Mouse (Mus musculus) heart, embryonic 13.5 days (tissue): ENCODE data around the gene Bcam. TPM values are rescaled to one million over a fixed set of nuclear protein-coding genes. Genes with fewer than 3 reads are reported as not detected.

Source experiments
- ATAC-seq: fragments of 200-750 bp; cut with Nextera tagmentation; 2 replicates; pipeline ENCODE4 v1.8.0; 2017; ENCODE audit warnings: moderate TSS enrichment; ENCODE audit not compliant: insufficient number of reproducible peaks, low FRiP score, low TSS enrichment; ENCODE audit errors: extremely low read depth
- H3K27ac ChIP-seq: fragments of 300-500 bp; sonication (generic); replicated peaks from 2 replicates; pipeline ENCODE4 v1.5.1; 2015; ENCODE audit warnings: moderate library complexity, mild to moderate bottlenecking, inconsistent platforms
- H3K27me3 ChIP-seq: fragments of 300-500 bp; sonication (generic); replicated peaks from 2 replicates; pipeline ENCODE4 v1.6.1; 2015; ENCODE audit warnings: mild to moderate bottlenecking, inconsistent platforms
- H3K36me3 ChIP-seq: fragments of 300-500 bp; sonication (generic); 2 replicates; pipeline ENCODE4 v1.6.1; 2015; ENCODE audit warnings: mild to moderate bottlenecking, inconsistent platforms
- H3K4me1 ChIP-seq: fragments of 300-500 bp; sonication (generic); 2 replicates; pipeline ENCODE4 v1.6.1; 2015; ENCODE audit warnings: inconsistent platforms
- H3K4me2 ChIP-seq: fragments of 300-500 bp; sonication (generic); 2 replicates; pipeline ENCODE4 v1.6.1; 2015; ENCODE audit warnings: inconsistent platforms, mild to moderate bottlenecking, moderate library complexity
- H3K4me3 ChIP-seq: fragments of 300-500 bp; sonication (generic); 2 replicates; pipeline ENCODE4 v1.5.1; 2015; ENCODE audit warnings: moderate library complexity, mild to moderate bottlenecking, inconsistent platforms
- H3K9ac ChIP-seq: fragments of 300-500 bp; sonication (generic); 2 replicates; pipeline ENCODE4 v1.6.1; 2015; ENCODE audit warnings: inconsistent platforms, mild to moderate bottlenecking, moderate library complexity
- H3K9me3 ChIP-seq: fragments of 300-500 bp; sonication (generic); 2 replicates; pipeline ENCODE4 v1.6.1; 2016; ENCODE audit warnings: inconsistent platforms
- WGBS: fragments of 180-500 bp; shearing (Covaris S2); methylation state at CpG from one replicate; pipeline ENCODE4 v1.1.7; 2015; ENCODE audit warnings: mixed read lengths; 5-methylcytosine and 5-hydroxymethylcytosine counted together
- polyA plus RNA-seq: library from polyadenylated mRNA; unstranded; fragments of >200 nt; fragmentation: Nextera tagmentation; extraction: Ambion mirVana; gene quantifications from 2 replicates; pipeline ENCODE4 v1.2.1, GENCODE M21; 2015

Gene Bcam
- polyA plus RNA-seq, 1 experiment from 2014 or later, result 223 TPM

DNA sequence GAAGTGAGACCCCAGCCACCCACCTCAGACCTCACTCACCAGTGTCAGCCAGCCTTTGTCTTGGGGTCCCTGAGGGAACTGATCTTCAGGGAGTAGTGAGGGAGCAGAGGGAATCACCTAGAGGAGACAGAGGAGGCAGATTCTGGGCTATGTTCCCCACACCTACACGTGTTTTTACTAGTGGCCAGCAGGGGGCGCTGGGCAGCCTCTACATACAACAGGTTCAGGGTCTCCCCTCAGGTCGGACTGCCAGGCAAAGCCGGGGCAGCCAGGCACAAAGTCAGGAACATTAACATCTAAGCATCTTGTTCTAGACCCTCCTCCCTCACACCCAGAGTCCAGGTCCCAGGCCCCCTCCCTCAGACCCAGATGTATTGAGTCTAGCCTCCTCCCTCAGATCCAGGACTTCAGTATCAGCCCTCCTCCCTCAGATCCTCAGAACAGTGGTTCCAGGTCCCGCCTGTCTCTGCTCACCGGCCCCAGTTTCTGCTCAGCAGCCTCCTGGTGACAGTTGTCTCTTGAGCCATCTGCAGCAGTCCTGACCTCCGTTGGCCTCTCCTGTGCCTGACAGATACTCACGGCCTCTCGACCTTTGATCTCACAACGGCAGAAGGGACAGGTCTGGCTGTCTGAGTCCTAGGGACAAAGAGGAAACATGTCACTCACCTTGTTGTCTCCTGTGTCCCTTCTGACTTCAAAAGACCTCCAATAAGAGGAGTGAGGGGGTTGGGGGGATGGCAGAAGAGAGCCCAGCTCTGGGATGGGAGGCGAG lies 14.1 kb upstream of the Bcam start:
- Histone ChIP-seq H3K27ac (no peak overlapping the region), H3K4me1 (peaks cover 3% of the 10 kb centered on the region), H3K9me3 (no peaks in the 10 kb centered on the region; the same call in 1 of the 2 replicates), H3K36me3 (no peaks in the 10 kb centered on the region), H3K4me3 (no peak overlapping the region), H3K27me3 (peaks cover 3% of the 10 kb centered on the region; the same call in 1 of the 2 replicates), H3K9ac (no peak overlapping the region), H3K4me2 (no peak overlapping the region)
- WGBS, result 19% methylated on average over 11 of the region's 11 CpGs
- no peak for ATAC-seq

GRCm38 (mm10) chr7:19783630-19784029 lies 12.8 kb upstream of the Bcam start:
- no peaks in the 10 kb centered on the region for H3K27me3 ChIP-seq
- H3K4me3 ChIP-seq, result no peak overlapping the region
- H3K9ac ChIP-seq, result no peak overlapping the region
- H3K27ac ChIP-seq, result no peak overlapping the region
- H3K9me3 ChIP-seq, result no peaks in the 10 kb centered on the region; the same call in 1 of the 2 replicates
- H3K36me3 ChIP-seq, result no peaks in the 10 kb centered on the region
- ATAC-seq, result no peak
- H3K4me2 ChIP-seq, result no peak overlapping the region
- no peaks in the 10 kb centered on the region for H3K4me1 ChIP-seq
- WGBS, result 78% methylated on average over 8 of the region's 8 CpGs

DNA sequence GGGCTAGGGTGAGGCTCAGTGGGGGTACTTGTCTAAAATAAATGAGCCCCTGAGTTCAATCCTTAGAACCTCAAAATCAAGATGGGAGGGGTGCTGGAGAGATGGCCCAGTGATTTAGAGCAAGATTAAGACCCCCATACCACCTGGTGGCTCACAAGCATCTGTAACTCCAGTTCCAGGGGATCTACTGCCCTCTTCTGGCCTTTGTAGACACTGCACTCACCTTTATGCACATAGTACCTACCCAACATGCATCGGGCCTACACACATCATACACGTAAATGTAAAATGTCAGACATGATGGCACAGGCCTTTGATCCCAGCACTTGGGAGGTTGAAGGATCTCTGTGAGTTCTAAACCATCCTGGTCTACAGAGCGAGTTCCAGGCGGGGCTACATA lies 11.8 kb upstream of the Bcam start:
- no peak overlapping the region for H3K4me3 ChIP-seq
- no peak for ATAC-seq
- H3K9ac ChIP-seq, result no peak overlapping the region
- H3K9me3 ChIP-seq, result no peaks in the 10 kb centered on the region; the same call in 1 of the 2 replicates
- H3K4me1 ChIP-seq, result no peaks in the 10 kb centered on the region
- no peak overlapping the region for H3K27ac ChIP-seq
- 83% methylated on average over 4 of the region's 4 CpGs for WGBS
- no peak overlapping the region for H3K4me2 ChIP-seq
- no peaks in the 10 kb centered on the region for H3K27me3 ChIP-seq
- H3K36me3 ChIP-seq, result no peaks in the 10 kb centered on the region

DNA sequence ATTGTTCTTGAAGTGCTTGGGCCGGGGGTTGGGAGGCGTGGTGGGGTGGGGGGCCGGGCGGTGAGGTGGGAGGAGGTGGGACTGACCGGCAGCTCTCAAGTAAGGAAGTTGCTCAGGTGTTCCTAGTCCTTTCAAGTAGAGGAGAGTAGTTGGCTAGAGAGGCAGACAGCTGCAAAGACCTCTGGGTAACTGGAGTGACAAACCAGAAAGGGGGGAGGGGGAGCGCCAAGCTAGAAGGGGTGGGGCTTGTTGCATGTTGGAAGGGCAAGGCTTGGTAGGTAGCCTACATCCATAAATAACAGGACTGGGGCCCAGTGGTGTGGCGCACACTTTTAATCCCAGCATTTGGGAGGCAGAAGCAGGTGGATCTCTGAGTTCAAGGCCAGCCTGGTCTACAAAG lies 10.9 kb upstream of the Bcam start:
- Histone ChIP-seq H3K4me1 (no peaks in the 10 kb centered on the region), H3K9ac (no peak overlapping the region), H3K4me3 (no peak overlapping the region), H3K27ac (no peak overlapping the region), H3K9me3 (no peaks in the 10 kb centered on the region; the same call in 1 of the 2 replicates), H3K27me3 (no peaks in the 10 kb centered on the region), H3K4me2 (no peak overlapping the region), H3K36me3 (no peaks in the 10 kb centered on the region)
- 86% methylated on average over 7 of the region's 7 CpGs for WGBS
- ATAC-seq, result no peak

GRCm38 (mm10) chr7:19779903-19780302 lies 9.1 kb upstream of the Bcam start:
- no peaks in the 10 kb centered on the region for H3K36me3 ChIP-seq
- WGBS, result 74% methylated on average over 4 of the region's 4 CpGs
- H3K4me1 ChIP-seq, result no peaks in the 10 kb centered on the region
- no peak overlapping the region for H3K4me2 ChIP-seq
- H3K9ac ChIP-seq, result no peak overlapping the region
- H3K4me3 ChIP-seq, result no peak overlapping the region
- no peak overlapping the region for H3K27ac ChIP-seq
- H3K9me3 ChIP-seq, result no peaks in the 10 kb centered on the region; the same call in 1 of the 2 replicates
- no peak for ATAC-seq
- no peaks in the 10 kb centered on the region for H3K27me3 ChIP-seq

DNA sequence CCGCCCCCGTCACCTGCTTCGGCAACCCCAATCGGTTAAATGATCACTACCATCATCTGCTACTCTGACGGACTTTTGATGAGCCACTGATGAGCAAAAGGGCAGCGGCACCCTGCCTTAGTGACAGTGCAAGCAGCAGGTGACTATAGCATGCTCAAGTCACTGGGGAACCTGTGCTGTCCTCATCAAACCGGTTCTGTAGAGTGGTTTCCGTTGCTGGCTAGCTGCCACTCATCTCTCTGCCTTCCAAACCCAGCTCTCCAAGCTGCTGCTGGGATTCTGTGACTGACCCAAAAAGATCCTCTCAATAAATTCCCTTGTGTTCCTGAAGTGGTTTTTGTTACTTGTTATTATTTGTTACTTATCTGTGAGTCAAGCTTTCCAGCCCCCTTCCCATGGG lies 7.8 kb upstream of the Bcam start:
- H3K36me3 ChIP-seq, result no peaks in the 10 kb centered on the region
- ATAC-seq, result no peak
- H3K9me3 ChIP-seq, result no peaks in the 10 kb centered on the region; the same call in 1 of the 2 replicates
- no peak overlapping the region for H3K27ac ChIP-seq
- H3K9ac ChIP-seq, result no peak overlapping the region
- H3K4me3 ChIP-seq, result no peak overlapping the region
- H3K4me1 ChIP-seq, result no peaks in the 10 kb centered on the region
- no peak overlapping the region for H3K4me2 ChIP-seq
- H3K27me3 ChIP-seq, result no peaks in the 10 kb centered on the region
- WGBS, result 81% methylated on average over 8 of the region's 8 CpGs

- no peaks in the 10 kb centered on the region for H3K27me3 ChIP-seq
- H3K27ac ChIP-seq, result no peak overlapping the region
- H3K36me3 ChIP-seq, result no peaks in the 10 kb centered on the region
- no peak overlapping the region for H3K9ac ChIP-seq
- no peaks in the 10 kb centered on the region; the same call in 1 of the 2 replicates for H3K9me3 ChIP-seq
- no peak overlapping the region for H3K4me3 ChIP-seq
- 82% methylated on average over 11 of the region's 11 CpGs for WGBS
- no peak for ATAC-seq
- H3K4me2 ChIP-seq, result no peak overlapping the region
- H3K4me1 ChIP-seq, result no peaks in the 10 kb centered on the region
These were observed 6.4 kb upstream of the Bcam start for GRCm38 (mm10) chr7:19777049-19777723.

- 53% methylated on average over 4 of the region's 4 CpGs for WGBS
- ATAC-seq, result no peak
- Histone ChIP-seq H3K4me3 (no peak overlapping the region), H3K27ac (peak overlapping the region; percentile 22), H3K9ac (peak overlapping the region; percentile 94; the same call in 1 of the 2 replicates), H3K4me1 (peaks cover 37% of the 10 kb centered on the region), H3K36me3 (peaks cover 12% of the 10 kb centered on the region), H3K9me3 (no peaks in the 10 kb centered on the region), H3K4me2 (peak overlapping the region; percentile 86), H3K27me3 (no peaks in the 10 kb centered on the region)
These were observed 866 bp upstream of the Bcam start for GRCm38 (mm10) chr7:19771682-19772081.

DNA sequence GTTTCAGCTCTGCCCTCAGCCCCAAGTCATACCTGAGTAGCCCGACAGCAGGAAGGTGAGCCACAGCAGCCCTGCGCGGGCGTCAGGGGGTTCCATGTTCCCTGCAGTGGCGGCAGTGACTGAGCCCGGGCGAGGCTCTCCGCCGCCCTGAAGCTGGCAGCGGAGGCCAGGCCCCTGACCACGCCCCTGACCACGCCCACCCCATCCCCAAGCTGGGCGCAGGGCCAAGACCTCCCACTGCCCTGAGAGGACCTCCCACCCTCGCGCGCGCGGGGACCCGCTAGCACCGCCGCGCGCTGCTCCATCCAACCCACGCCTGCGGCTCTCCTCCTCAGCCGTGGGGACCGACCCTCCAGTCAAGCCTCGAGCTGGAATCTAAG lies 451 bp downstream of the Bcam start:
- ATAC-seq, result peak; percentile 77
- H3K9ac ChIP-seq, result peak overlapping the region; percentile 94
- H3K4me1 ChIP-seq, result peaks cover 37% of the 10 kb centered on the region
- peak overlapping the region; percentile 81 for H3K27ac ChIP-seq
- no peaks in the 10 kb centered on the region for H3K9me3 ChIP-seq
- H3K36me3 ChIP-seq, result peaks cover 25% of the 10 kb centered on the region
- WGBS, result under 1% methylated on average over 28 of the region's 28 CpGs
- H3K27me3 ChIP-seq, result no peaks in the 10 kb centered on the region
- peak overlapping the region; percentile 73 for H3K4me3 ChIP-seq
- H3K4me2 ChIP-seq, result peak overlapping the region; percentile 86

DNA sequence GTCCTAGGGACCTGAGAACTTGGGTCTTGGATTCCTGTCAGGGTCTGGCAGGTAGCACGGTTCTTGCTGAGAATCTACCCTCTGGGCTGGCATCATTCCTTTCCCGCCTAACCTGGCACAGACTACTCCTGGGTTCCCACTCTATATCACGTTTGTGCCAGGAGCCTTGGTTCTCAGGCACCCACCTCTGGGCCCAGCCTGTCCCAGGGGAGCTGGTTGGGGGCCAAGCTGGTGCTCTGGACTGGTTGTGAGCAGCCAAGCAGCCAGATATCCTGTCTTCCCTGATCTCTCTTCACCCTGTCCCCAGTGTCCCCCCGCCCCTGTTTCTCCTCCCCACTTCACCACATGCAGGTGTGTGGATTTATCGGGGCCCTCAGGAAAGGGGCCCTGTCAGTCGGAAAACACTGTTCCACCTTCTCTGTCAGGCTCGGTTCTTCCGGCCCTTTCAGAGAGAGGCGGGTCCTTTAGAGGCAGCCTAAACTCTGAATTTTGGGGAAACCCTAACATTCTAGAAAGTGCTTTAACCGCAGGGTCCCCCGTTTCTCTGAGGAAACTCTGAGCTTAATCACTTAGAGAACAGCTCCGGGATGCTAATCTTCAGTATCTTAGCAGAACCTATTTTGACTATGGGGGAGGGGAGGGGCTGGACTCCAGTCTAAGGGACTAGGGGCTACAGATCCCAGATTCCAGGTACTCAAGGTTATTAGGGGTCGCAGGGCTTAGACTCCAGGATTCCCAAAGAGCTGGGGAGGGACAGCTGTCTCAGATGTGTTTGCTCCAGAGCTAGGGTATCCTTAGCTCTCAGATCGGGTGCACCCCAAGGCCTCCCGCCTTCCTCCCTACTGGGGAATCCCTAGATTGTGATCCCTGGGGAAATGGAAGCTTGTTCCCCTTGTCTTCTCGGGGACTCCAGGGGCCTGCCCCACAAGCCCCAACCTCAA lies 1.1 kb downstream of the Bcam start:
- peak overlapping the region; percentile 73 for H3K4me3 ChIP-seq
- no peaks in the 10 kb centered on the region for H3K9me3 ChIP-seq
- WGBS, result 7% methylated on average over 16 of the region's 16 CpGs
- H3K4me1 ChIP-seq, result peaks cover 37% of the 10 kb centered on the region
- peak overlapping the region; percentile 86 for H3K4me2 ChIP-seq
- no peak for ATAC-seq
- peaks cover 32% of the 10 kb centered on the region for H3K36me3 ChIP-seq
- peak overlapping the region; percentile 81 for H3K27ac ChIP-seq
- H3K9ac ChIP-seq, result peak overlapping the region; percentile 94
- no peaks in the 10 kb centered on the region for H3K27me3 ChIP-seq

DNA sequence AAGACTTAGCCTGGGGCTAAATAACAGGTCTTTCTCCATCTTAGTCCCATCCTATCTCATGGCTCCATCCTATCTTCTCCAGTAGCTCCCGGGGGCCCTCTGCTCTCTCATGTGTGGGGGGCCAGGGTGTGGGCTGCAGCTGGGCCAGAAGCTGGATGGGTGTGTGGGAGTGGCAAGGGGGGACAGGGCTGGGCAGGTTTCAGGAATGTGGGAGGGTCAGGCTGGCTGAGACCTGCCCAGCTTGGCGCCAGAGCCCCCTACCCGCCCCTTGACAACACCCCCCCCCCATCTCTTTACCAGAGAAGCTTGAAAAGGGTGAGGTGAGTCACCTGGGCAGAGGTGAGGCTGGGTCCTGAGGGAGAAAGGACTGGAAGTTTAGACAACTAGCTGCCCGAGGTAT lies 1.8 kb downstream of the Bcam start:
- Histone ChIP-seq H3K27me3 (no peaks in the 10 kb centered on the region), H3K4me1 (peaks cover 37% of the 10 kb centered on the region), H3K4me2 (peak overlapping the region; percentile 86), H3K27ac (peak overlapping the region; percentile 81), H3K4me3 (peak overlapping the region; percentile 73), H3K36me3 (peaks cover 39% of the 10 kb centered on the region), H3K9me3 (no peaks in the 10 kb centered on the region), H3K9ac (peak overlapping the region; percentile 94)
- 12% methylated on average over 4 of the region's 4 CpGs for WGBS
- no peak for ATAC-seq
